In the genomic region with DNA sequence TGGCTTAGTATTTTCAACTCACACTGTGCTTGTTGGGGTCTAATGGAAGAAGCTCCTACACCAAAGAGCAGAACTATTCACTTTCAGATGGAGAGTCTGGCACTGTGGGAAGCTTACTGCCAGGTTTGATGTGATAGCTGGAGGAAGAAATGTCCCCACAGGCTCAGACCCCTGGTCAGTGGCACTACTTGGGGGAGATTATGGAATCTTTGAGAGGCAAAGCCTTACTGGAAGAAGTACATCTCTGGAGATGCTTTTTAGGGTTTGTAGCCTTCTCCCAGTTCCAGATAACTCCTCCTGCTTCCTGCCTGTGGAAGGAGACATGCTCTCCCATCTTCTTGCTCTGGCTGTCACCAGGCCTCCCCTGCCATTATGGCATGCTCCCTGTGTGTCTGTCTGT, we compare ENCODE assay signal across 34 mouse cellular contexts. TPM values are rescaled to one million over a fixed set of nuclear protein-coding genes. Genes with fewer than 3 reads are reported as not detected.
"Had no signal": no experiment of that assay in that cellular context is flagged by ENCODE, and none has a peak within 500 bp of the region (broad histone marks: within the 10 kb centered on the region; RNA-seq: fewer than 3 reads in every experiment).

No protein-coding gene starts in this region.

- ATAC-seq: hindbrain, embryonic 16.5 days; hindbrain, postnatal 0 days; inflammation-experienced regulatory T-cells, adult 6 months; intestine, embryonic 15.5 days; intestine, embryonic 16.5 days; intestine, postnatal 0 days had no signal

- H3K27me3 ChIP-seq: heart, embryonic 12.5 days; heart, embryonic 13.5 days; heart, embryonic 15.5 days; hindbrain, embryonic 12.5 days; hindbrain, embryonic 13.5 days; hindbrain, embryonic 15.5 days; intestine, embryonic 15.5 days; kidney, embryonic 15.5 days had no signal

- H3K36me3 ChIP-seq: heart, embryonic 10.5 days; heart, embryonic 12.5 days; heart, embryonic 13.5 days; heart, embryonic 15.5 days; hindbrain, embryonic 10.5 days; hindbrain, embryonic 12.5 days; hindbrain, embryonic 13.5 days; hindbrain, embryonic 15.5 days; intestine, embryonic 15.5 days; kidney, embryonic 15.5 days had no signal

- H3K27ac ChIP-seq: heart, embryonic 10.5 days; heart, embryonic 13.5 days; heart, embryonic 15.5 days; hindbrain, embryonic 10.5 days; hindbrain, embryonic 12.5 days; hindbrain, embryonic 13.5 days; hindbrain, embryonic 14.5 days; hindbrain, embryonic 15.5 days; hindbrain, postnatal 0 days; intestine, embryonic 15.5 days; kidney, embryonic 15.5 days; kidney, postnatal 0 days; left cerebral cortex, adult 2 months had no signal

- H3K9ac ChIP-seq: heart, embryonic 12.5 days; heart, embryonic 13.5 days; heart, embryonic 15.5 days; hindbrain, embryonic 12.5 days; hindbrain, embryonic 13.5 days; hindbrain, embryonic 14.5 days; hindbrain, embryonic 15.5 days; intestine, embryonic 15.5 days; kidney, embryonic 15.5 days had no signal

- H3K4me3 ChIP-seq: heart, embryonic 10.5 days; heart, embryonic 12.5 days; heart, embryonic 13.5 days; heart, embryonic 15.5 days; hindbrain, embryonic 10.5 days; hindbrain, embryonic 12.5 days; hindbrain, embryonic 13.5 days; hindbrain, embryonic 15.5 days; intestine, embryonic 15.5 days; kidney, embryonic 15.5 days; left cerebral cortex, adult 2 months had no signal

- H3K4me1 ChIP-seq: heart, embryonic 10.5 days; heart, embryonic 12.5 days; heart, embryonic 13.5 days; heart, embryonic 15.5 days; intestine, embryonic 15.5 days had no signal

- H3K9me3 ChIP-seq: heart, embryonic 10.5 days; heart, embryonic 12.5 days; heart, embryonic 13.5 days; heart, embryonic 15.5 days; hindbrain, embryonic 10.5 days; hindbrain, embryonic 12.5 days; hindbrain, embryonic 13.5 days; hindbrain, embryonic 15.5 days; intestine, embryonic 15.5 days; kidney, embryonic 15.5 days had no signal

- H3K4me2 ChIP-seq: heart, embryonic 12.5 days; heart, embryonic 13.5 days; heart, embryonic 15.5 days; hindbrain, embryonic 12.5 days; hindbrain, embryonic 13.5 days; hindbrain, embryonic 14.5 days; hindbrain, embryonic 15.5 days; intestine, embryonic 15.5 days; kidney, embryonic 15.5 days had no signal

- DNase-seq: heart, postnatal 10 days; heart, postnatal 14 days; heart, postnatal 36 days; heart, postnatal 4 days; kidney, adult 11 months; kidney, adult 18-20 months; kidney, adult 2 months; kidney, adult 8-10 months; kidney, adult 9 months; kidney, postnatal 10 days; kidney, postnatal 14 days; kidney, postnatal 25 days; kidney, postnatal 36 days; kidney, postnatal 4 days; layer of hippocampus, adult 9-11 months had no signal

RNA-seq across cellular contexts. Expression of gene Pde8b, which starts 50.1 kb away (rescaled TPM):
- total RNA-seq: hematopoietic stem cell, adult 5-6 weeks had no signal
